Mouse (Mus musculus) WW6 (cell line): ENCODE measurements around the gene Foxp1.

Experiments
- DNase-seq: peaks from one replicate; pipeline ENCODE4 v3.0.0-alpha.2; 2013; ENCODE audit warnings: low read depth, low spot score

Gene Foxp1

DNA sequence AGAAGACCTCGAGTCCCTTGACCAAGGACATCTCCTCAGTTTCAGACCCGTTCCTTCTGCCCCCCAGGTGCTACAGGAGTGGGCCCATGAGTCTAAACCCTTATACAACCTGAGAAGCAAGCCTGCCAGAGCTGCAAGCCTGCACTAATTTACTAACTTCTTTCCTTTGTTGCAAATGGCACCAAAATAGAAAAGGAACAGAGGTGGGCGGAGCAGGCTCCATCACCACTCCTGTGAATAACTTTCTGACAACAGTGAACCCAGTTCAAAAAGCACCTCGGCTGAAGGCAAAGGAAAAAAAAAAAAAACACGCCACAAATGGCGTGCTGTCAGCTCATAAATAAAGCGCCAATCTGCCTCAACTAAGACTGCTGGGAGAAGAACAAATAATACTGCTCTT, 81.4 kb downstream of the Foxp1 start:
- no peak for DNase-seq

GRCm38 (mm10) chr6:99440606-99441005, 81.9 kb downstream of the Foxp1 start:
- no peak for DNase-seq

DNA sequence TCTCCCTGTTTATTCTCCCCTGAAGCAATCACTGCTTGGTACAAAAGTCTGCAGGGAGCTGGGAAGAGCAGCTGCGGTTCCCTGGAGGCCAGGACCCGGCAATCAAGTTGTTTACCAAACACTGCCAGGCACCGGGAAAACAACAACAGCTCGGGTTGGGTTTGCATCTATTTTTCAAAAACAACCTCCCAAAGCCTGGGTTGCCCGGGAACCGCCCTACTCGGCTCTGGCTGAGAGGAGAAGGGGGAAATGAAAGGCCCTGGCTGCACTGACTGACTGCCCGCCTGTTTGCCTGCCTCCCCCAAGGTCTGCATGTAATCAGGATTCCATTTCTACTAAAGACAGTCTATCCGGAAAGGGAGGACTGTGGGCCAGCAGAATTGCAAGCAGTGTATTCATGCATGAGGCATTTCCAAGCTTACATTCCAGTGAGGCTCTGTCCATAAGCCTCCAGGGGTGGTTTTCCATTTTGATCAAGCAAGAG, 82.6 kb downstream of the Foxp1 start:
- no peak for DNase-seq

DNA sequence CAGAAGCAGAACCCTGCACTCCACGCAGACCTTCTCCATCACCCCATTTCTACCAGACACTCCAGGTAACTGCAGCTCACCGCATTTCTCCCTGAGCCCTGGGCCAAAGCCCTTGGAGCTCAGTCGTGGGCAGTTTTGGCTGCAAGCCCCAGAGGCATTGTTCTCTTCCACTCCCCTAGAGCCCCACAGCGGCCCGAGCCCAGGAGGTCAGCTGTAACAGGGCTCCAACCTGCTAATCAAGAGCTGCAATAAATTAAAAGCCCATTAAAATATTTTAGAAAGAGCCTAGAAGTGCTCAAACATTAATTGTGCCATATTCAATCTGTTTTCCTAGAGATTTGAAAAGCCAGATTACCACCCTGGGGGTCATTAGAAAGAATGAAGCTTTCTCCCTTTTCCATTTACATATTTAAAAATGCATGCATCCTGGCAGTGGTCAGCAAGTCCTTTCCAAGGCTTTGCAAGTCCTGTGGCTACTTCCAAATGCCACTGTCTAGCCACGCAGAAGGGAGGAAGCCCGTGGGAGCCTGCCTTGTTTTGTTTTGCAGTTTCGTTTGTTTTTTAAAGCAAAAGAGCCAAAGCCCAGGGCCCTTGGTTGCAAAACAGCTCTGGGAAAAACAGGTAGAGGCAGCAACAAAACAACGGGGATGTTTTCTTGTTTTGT, 83.2 kb downstream of the Foxp1 start:
- DNase-seq: no peak

DNA sequence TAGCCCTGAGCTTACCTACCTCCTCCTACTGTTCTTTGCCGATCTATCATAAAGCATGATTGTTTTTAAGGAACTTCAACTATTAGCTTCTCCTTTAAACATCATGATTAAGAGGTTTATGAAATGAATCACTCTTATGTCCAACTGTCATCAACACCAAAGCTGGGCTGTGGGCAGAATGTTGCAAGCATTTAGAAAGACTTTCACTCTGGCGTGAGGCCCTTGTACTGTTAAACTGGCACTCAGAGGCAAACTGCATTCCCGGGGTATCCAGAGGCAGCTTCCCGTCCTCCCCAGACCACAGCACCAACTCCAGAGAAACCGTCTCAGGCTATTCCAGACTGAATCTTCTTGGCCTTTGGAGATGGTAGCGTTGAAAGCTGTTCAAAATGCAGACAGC, 86.2 kb downstream of the Foxp1 start:
- no peak for DNase-seq

- no peak for DNase-seq
Measured at GRCm38 (mm10) chr6:99435140-99435539, 87.4 kb downstream of the Foxp1 start.

DNA sequence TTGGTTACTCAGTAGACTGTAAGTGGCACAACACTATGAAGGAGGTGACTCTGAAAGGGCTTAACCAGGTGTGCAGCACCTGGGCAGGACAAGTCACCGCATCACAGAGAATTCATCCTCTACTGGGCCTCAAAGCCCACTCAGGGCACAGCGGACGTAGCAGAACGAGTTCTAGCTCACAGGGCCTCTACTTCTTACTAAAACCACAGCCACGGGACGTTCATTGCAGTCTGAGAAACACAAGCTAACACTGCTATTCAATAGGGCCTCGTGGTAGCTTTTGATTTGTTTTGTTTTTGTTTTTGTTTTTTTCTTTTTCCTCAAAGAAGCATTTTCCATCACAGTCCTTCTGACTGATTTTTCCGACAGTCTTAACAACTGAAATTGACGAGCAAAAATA, 89.5 kb downstream of the Foxp1 start:
- no peak for DNase-seq

- no peak for DNase-seq
Measured at GRCm38 (mm10) chr6:99431941-99432340, 90.6 kb downstream of the Foxp1 start.

DNA sequence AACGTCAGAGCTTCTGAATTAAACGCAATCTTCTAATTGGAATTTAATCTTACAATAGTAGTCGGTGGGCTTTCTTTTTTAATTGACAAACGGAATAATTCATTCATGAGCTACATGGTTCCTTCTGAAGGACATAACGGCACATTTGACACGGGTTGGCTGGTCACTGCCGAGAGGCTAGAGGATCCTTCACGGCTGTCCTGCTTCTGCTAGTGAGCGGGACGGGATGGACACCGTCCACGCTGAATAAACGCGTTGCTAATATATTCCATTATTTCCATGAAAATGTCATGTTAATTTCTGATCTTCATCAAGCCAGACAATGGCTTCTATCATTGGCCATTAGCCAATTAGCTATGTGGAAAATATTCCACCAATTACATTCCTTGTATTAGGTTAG, 92.0 kb downstream of the Foxp1 start:
- no peak for DNase-seq

GRCm38 (mm10) chr6:99429378-99430131, 93.0 kb downstream of the Foxp1 start:
- no peak for DNase-seq

- no peak for DNase-seq
Measured at GRCm38 (mm10) chr6:99428961-99429360, 93.6 kb downstream of the Foxp1 start.

GRCm38 (mm10) chr6:99427301-99427700, 95.2 kb downstream of the Foxp1 start:
- DNase-seq: no peak

DNA sequence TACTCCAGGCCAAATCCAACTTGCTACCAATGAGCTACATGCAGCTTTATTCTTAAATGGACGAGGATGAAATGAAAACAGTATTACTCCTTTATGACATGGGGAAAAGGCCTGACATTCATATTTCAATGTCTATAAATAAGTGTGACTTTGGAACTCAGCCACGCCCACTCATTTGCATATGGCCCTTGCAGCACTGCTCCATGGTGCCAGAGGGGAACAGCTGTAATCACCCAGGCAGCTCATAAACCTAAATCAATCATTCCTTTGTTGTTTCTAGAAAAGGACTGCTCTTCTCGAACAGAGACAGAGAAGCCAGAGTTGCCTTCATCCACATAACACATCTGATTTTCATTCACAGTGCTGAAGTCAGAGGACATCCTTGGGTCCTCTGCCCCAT, 97.5 kb downstream of the Foxp1 start:
- DNase-seq: no peak

DNA sequence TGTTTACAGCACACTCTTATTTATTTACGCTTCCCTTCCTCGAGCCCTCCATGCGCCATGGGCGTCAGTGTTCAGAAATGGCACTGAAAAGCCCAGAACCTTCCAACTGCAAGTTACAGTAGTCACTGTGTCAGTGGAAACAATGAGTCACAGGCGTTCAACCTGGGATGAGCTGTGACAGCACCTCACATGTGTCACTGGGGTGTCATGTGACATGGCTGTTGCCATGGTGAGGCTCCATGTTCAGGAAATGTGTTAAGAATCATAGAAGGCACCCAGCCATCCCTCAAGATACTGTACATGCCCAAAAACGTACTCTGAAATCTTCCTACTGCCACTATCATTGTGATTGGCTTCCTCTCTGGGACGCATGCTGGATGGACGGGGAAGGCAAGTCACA, 101.9 kb downstream of the Foxp1 start:
- no peak for DNase-seq

GRCm38 (mm10) chr6:99412598-99412997, 109.9 kb downstream of the Foxp1 start:
- DNase-seq: no peak

- DNase-seq: no peak
Measured at GRCm38 (mm10) chr6:99409602-99410001, 112.9 kb downstream of the Foxp1 start.

- no peak for DNase-seq
Measured at GRCm38 (mm10) chr6:99408880-99409279, 113.6 kb downstream of the Foxp1 start.

DNA sequence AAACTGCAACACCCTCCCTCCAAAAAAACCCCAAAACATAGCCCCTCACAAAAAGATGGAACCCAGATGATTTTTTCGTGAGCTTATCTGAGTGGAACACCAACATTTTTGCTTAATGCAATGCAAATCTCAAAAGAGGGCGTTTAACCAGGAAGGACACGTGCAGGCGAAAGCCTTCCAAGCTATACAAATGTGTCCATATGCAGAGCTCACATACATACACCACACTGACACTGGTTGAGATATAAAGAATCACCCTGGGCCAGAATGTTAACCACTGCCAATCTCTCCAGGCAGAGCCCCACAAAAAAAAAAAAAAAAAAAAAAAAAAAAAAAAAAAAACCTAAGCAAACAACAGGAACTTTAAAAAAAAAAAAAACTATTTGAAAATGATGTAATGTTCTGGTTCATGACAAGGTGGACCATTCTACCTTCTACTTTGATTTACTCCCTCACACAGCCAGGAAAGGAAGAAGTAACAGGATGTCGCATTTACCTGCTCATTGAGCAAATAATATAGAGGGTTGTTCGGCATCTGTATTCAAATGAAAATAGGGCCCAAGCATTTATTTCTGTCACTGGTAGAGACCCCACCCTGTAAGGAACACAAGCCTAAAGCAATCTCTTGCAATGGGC, 118.6 kb downstream of the Foxp1 start:
- no peak for DNase-seq

- DNase-seq: no peak
Measured at GRCm38 (mm10) chr6:99402941-99403340, 119.6 kb downstream of the Foxp1 start.

DNA sequence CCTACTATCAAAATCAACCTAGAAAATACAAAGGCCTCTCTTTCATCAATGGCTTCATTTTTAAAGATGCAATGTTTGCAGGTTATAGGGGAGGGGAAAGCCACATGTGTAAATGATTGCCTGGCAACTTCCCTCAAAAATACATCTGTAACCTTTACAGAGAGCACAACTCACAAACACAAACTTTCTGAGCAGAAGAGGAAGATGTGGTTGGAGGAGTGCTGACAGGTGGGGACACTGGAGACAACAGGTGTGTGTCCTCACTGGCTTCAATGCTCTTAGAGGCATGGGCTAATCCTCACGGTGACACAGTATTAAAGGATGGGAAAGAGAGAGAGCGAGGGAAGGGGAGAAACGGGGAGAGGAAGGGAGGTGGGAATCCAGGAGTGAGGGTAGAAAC, 120.2 kb downstream of the Foxp1 start:
- no peak for DNase-seq

DNA sequence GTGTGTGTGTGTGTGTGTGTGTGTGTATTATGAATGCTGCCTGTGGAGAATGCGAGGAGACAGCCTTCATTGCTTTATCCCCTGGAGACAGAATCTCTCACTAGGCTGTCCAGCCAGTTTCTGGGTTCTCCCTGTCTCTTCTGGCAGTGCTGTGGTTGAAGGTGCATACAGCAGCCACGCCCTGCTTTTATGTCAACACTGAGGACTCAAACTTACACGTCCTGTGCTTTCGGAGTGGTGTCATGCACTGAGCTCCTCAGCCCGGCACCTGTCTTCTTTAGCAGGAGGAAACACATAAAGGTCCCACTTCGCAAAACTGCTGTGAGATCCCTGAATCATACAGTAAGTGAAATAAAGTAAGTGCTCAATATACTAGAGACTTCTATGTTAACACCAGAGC, 120.7 kb downstream of the Foxp1 start:
- DNase-seq: no peak

- DNase-seq: no peak
Measured at GRCm38 (mm10) chr6:99401211-99401610, 121.3 kb downstream of the Foxp1 start.

DNA sequence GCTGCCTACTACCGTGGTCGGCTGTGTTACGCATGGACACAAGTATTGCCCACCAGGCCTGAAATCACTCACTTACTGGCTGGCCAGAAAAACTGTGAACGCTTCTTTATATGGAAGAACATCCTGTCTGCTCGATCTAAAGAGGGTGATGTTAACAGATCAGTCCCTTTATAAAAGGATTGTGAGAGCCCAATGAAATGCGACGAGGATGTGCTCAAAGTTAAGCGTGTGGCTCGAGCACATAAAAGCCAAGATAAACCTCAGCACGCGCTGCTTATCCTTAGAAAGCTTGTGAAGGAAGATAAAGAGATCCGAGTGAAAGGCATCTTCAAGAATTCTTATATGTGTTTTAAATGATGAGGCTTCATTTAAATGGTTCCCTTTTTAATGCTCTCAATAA, 126.8 kb downstream of the Foxp1 start:
- DNase-seq: no peak
